Mouse (Mus musculus) embryonic facial prominence, embryonic 14.5 days (tissue): Measurements from ENCODE around the gene Mrc1. TPM values are rescaled to one million over a fixed set of nuclear protein-coding genes. Genes with fewer than 3 reads are reported as not detected.

ENCODE experiments used
- ATAC-seq: fragments of 200-750 bp; cut with Nextera tagmentation; 2 replicates; pipeline ENCODE4 v1.8.0; 2017; ENCODE audit warnings: low read depth, moderate number of reproducible peaks, moderate TSS enrichment
- DNase-seq: peaks from one replicate; pipeline ENCODE4 v3.0.0-alpha.2; 2015; ENCODE audit warnings: low spot score
- H3K27ac ChIP-seq: fragments of 300-500 bp; sonication (generic); replicated peaks from 2 replicates; pipeline ENCODE4 v1.5.1; 2014; ENCODE audit warnings: low read depth, mild to moderate bottlenecking, low read length, moderate library complexity
- H3K27me3 ChIP-seq: fragments of 300-500 bp; sonication (generic); replicated peaks from 2 replicates; pipeline ENCODE4 v1.6.1; 2014; ENCODE audit warnings: low read length; ENCODE audit not compliant: control insufficient read depth, insufficient read depth
- H3K36me3 ChIP-seq: fragments of 300-500 bp; sonication (generic); 2 replicates; pipeline ENCODE4 v1.6.1; 2014; ENCODE audit warnings: low read length, mixed read lengths; ENCODE audit not compliant: control insufficient read depth, insufficient read depth
- H3K4me1 ChIP-seq: fragments of 300-500 bp; sonication (generic); 2 replicates; pipeline ENCODE4 v1.6.1; 2014; ENCODE audit warnings: antibody characterized with exemption, low read length; ENCODE audit not compliant: control insufficient read depth, insufficient read depth
- H3K4me2 ChIP-seq: fragments of 300-500 bp; sonication (generic); 2 replicates; pipeline ENCODE4 v1.6.1; 2014; ENCODE audit warnings: low read depth, mild to moderate bottlenecking, low read length, moderate library complexity, mixed read lengths
- H3K4me3 ChIP-seq: fragments of 300-500 bp; sonication (generic); 2 replicates; pipeline ENCODE4 v1.5.1; 2014; ENCODE audit warnings: low read depth, mild to moderate bottlenecking, low read length
- H3K9ac ChIP-seq: fragments of 300-500 bp; sonication (generic); 2 replicates; pipeline ENCODE4 v1.6.1; 2014; ENCODE audit warnings: low read depth, mild to moderate bottlenecking, low read length, moderate library complexity, mixed read lengths
- H3K9me3 ChIP-seq: fragments of 300-500 bp; sonication (generic); 2 replicates; pipeline ENCODE4 v1.6.1; 2016; ENCODE audit warnings: low read length; ENCODE audit not compliant: control insufficient read depth
- WGBS: fragments of 180-500 bp; shearing (Covaris S2); extraction: QIAGEN DNeasy Blood & Tissue Kit; methylation state at CpG from one replicate; pipeline ENCODE4 v1.1.7; 2014; 5-methylcytosine and 5-hydroxymethylcytosine counted together
- microRNA counts: library from miRNA; unstranded; fragments of <30 nt; microRNA quantifications from one replicate; lab custom pipeline; 2017
- microRNA-seq: library from miRNA; unstranded; fragments of <30 nt; microRNA quantifications from one replicate; pipeline ENCODE4, GENCODE M21; 2016; ENCODE audit warnings: borderline number of aligned reads
- polyA plus RNA-seq: library from polyadenylated mRNA; unstranded; fragments of >200 nt; fragmentation: Nextera tagmentation; extraction: Ambion mirVana; gene quantifications from 2 replicates; pipeline ENCODE4 v1.2.1, GENCODE M21; 2014

The Mrc1 gene
- polyA plus RNA-seq, 1 experiment from 2014 or later, result 21.0 TPM

DNA sequence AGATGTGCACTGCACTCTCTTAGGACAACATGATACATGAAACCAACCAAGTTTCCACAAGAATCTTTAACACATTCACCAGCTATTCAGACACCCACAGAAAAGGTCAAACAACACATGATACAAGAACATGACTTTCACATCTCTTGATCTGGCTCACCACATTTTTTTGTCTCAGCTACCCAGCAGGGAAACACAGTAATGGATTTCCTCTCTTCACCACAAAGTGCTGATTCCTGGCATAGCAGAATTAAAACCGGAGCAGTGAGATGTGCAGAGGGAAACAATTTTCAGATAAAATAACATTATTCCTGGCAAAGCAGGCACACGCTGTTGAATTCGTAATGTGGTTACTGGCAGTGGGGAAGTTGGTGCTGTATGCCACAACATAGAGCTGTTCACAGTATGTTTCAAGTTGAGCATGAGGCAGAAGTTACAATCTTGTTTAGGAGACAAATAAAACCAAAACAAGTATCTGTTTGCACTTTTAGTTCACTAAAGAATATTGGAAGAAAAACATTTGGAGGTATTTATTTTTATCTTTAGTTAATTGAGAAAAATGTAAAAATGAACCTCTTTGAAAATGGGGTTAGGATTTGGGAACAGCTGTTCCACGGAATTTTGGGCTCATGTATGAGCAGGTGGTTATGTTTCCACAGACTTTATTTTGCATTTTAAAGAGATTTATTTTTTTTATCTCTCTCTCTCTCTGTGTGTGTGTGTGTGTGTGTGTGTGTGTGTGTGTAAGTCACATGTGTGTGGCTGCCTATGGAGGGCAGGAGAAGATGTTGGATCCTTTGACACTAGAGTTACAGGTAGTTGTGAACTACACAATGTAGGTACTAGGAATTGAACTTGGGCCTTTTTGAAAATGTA is 83.6 kb downstream of the Mrc1 start:
- WGBS, result 33% methylated on average over 4 of the region's 4 CpGs
- Histone ChIP-seq H3K4me1 (no peaks in the 10 kb centered on the region), H3K9me3 (peaks cover 7% of the 10 kb centered on the region; the same call in 1 of the 2 replicates), H3K27me3 (no peaks in the 10 kb centered on the region), H3K4me2 (no peak overlapping the region), H3K9ac (no peak overlapping the region), H3K4me3 (no peak overlapping the region), H3K27ac (no peak overlapping the region), H3K36me3 (no peaks in the 10 kb centered on the region)
- peak; percentile 63 for DNase-seq
- peak; percentile 55; the same call in 1 of the 2 replicates for ATAC-seq

DNA sequence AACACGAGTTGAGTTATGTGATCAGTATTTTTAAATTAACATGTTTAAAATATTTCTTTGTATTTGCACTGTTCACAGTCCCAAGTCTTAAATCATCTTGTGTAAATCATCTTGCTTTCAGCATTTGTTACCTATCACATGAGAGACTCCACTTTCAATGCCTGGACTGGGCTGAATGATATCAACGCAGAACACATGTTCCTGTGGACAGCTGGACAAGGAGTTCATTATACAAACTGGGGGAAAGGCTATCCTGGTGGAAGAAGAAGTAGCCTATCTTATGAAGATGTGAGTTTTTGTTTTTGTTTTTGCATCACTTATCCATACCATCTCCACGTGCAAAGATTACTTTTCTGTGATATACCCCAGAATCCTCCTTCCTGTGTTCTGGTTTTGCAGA is 85.9 kb downstream of the Mrc1 start:
- H3K4me2 ChIP-seq, result no peak overlapping the region
- WGBS, result 64% methylated on average over 3 of the region's 3 CpGs
- DNase-seq (no peak), ATAC-seq (no peak)
- H3K36me3 ChIP-seq, result no peaks in the 10 kb centered on the region
- no peaks in the 10 kb centered on the region for H3K4me1 ChIP-seq
- no peak overlapping the region for H3K4me3 ChIP-seq
- H3K27ac ChIP-seq, result no peak overlapping the region
- H3K27me3 ChIP-seq, result no peaks in the 10 kb centered on the region
- peaks cover 7% of the 10 kb centered on the region; the same call in 1 of the 2 replicates for H3K9me3 ChIP-seq
- H3K9ac ChIP-seq, result no peak overlapping the region

- 55% methylated on average over 14 of the region's 14 CpGs for WGBS
- ATAC-seq (0 out of 2 replicates have a peak, but pooled peaks have one; percentile 65), DNase-seq (peak; percentile 78)
- Histone ChIP-seq H3K9ac (no peak overlapping the region), H3K27me3 (no peaks in the 10 kb centered on the region), H3K27ac (no peak overlapping the region), H3K9me3 (no peaks in the 10 kb centered on the region), H3K36me3 (no peaks in the 10 kb centered on the region), H3K4me3 (no peak overlapping the region), H3K4me1 (no peaks in the 10 kb centered on the region), H3K4me2 (0 out of 2 replicates have a peak overlapping the region, but pooled peaks have one; percentile 3)
Measured at GRCm38 (mm10) chr2:14341652-14342308, 112.6 kb downstream of the Mrc1 start.

DNA sequence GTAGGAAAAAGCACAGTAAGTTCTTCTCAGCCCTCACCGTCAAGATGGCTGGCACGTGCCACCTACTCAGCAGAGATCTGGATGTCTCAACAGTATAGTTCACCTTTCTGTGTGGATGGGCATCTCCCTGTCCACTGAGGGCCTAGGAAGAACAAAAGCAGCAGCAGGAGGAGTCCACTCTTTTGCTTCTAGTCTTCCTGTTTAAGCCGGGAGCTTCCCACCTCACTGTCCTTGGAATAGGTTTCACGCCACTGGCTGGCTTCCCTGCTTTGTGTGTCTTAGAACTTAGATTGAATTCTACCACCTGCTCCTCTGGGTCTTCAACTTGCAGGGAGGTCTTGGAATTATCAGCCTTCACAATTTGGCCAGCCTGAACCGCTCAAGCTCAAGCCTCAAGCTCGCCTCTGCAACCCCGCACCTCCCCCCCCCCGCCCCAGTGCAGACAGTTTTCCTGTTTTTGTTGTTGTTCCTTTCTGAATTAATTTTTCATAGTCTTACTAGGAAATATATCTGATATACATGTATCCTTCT is 113.2 kb downstream of the Mrc1 start:
- ATAC-seq, result no peak
- H3K27me3 ChIP-seq, result no peaks in the 10 kb centered on the region
- no peaks in the 10 kb centered on the region for H3K9me3 ChIP-seq
- H3K4me3 ChIP-seq, result no peak overlapping the region
- no peak overlapping the region for H3K4me2 ChIP-seq
- DNase-seq, result peak; percentile 3
- no peak overlapping the region for H3K9ac ChIP-seq
- no peaks in the 10 kb centered on the region for H3K4me1 ChIP-seq
- H3K27ac ChIP-seq, result no peak overlapping the region
- H3K36me3 ChIP-seq, result no peaks in the 10 kb centered on the region
- WGBS, result 90% methylated on average over 8 of the region's 8 CpGs

MicroRNAs within 50 kb of the gene (microRNA counts, 519-probe panel; counts per million panel counts)
- microRNA mmu-miR-511 (lab: Ali Mortazavi, UCI), result 19.3 counts per million

Small RNAs within 50 kb of the gene (microRNA-seq; reads per million reads assigned to microRNA genes)
- gene Mir511, result 7.1 reads per million, percentile 26 among the genes with 10 or more reads in this experiment

Other genes starting within 250 kb of the Mrc1 start
- gene Hacd1, start 173.3 kb upstream of the Mrc1 start, polyA plus RNA-seq, result 101 and 111 TPM in 2 replicates
- gene Stam, start 155.3 kb upstream of the Mrc1 start, polyA plus RNA-seq, result 71.0 and 73.4 TPM in 2 replicates
- 0.04 TPM in 1 of 2 replicates, not detected in the other for gene Tmem236, start 54.9 kb upstream of the Mrc1 start, polyA plus RNA-seq
- 0.34 and 0.36 TPM in 2 replicates for gene Slc39a12, start 158.9 kb downstream of the Mrc1 start, polyA plus RNA-seq